Mouse (Mus musculus): ENCODE data around the gene Jade2. TPM values are rescaled to one million over a fixed set of nuclear protein-coding genes. Genes with fewer than 3 reads are reported as not detected.
A peak's percentile ranks its signal among the peaks of the same experiment; 100 is the strongest.

The Jade2 gene
- polyA plus RNA-seq, 1 experiment from 2014 or later = 1.7 TPM

DNA sequence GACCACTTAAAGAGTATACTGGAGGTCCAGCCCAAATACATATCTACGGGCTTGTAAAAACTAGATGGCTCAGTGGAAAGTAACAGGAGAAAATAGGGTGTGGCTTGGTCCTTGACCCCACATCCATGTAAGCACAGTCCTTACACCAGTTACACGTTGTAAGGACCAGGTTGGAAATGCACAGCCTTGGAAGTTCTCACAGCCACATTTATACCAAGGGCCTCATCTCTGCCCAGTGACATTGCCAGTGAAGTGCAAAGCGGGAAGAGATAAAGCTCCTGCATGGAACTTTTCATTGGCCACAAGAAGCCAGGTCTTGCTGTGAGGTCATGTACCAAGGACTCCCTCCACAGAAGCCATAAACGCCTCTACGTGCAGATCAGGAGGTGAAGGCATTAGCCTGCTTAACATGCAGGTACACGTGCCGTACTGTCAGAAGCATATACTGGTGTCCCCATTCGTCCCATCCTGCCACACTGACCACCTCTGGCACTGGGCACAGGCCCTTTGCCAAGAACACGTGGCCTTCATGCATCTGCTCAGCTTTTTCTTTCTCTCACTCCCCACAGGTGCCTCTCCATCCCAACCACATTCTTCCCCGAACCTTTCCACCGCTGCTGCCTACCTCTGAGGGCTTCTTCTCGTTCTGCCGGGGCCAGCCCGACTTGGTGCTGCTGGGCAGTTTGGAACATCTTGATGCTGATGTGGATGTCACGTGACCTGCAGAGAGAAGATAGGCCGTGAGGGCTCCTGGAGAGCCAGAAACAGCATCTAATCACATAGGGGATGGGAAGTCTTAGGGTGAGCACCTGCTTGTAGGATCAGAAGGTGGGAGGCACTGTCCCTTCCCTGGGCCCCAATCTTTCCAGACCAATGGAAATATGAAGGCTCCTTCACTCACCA lies 11.2 kb downstream of the Jade2 start:
- Histone ChIP-seq H3K36me3 (ENCODE audit: control insufficient read depth, insufficient read depth) (peaks cover 15% of the 10 kb centered on the region), H3K4me3 (ENCODE audit: low read depth, low read length) (no peak overlapping the region), H3K4me1 (replicated peaks; ENCODE audit: control insufficient read depth, insufficient read depth, low read length) (no peaks in the 10 kb centered on the region), H3K27me3 (replicated peaks; ENCODE audit: control insufficient read depth, insufficient read depth, low read length) (no peaks in the 10 kb centered on the region), H3K9ac (ENCODE audit: low read depth, low read length) (no peak overlapping the region), H3K4me2 (replicated peaks; ENCODE audit: low read depth) (no peak overlapping the region), H3K9me3 (ENCODE audit: control insufficient read depth) (no peaks in the 10 kb centered on the region), H3K27ac (ENCODE audit: low read depth, low read length) (no peak overlapping the region; the same call in 1 of the 2 replicates)
- no peak for TF ChIP-seq CTCF (IDR thresholded peaks at IDR 0.05; ENCODE audit: low read depth)
- 80% methylated on average over 16 of the region's 16 CpGs for WGBS
- peak; percentile 37; the same call in 1 of the 2 replicates for ATAC-seq

DNA sequence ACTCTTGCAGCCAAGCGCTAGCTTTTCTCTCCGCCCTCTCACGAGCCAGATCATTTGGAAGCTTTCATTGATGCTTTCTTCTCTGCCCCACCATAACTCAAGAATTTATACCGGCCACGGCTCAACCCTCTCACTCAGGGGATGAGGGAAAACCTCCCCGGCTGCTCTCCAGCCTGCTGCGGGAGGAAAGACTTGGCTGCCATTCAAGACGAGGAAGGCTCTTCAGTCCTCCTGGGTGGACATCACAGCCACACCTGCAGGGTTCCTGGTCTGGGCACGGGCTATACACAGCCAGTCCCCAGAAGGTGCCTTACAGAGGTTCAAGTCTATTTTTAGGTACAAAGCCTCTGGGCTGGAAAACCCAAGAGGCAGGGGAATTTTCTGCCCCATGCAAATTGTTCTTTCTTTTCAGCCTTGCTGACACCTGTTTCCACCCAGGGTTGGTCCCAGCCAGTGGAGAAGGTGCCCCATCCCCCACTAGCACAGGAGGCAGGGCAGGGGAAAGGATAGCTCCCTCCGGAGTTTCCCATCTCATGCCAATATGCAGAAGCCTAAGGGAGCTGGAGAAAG lies 12.8 kb downstream of the Jade2 start:
- TF ChIP-seq CTCF (IDR thresholded peaks at IDR 0.05; ENCODE audit: low read depth) = no peak
- H3K27ac ChIP-seq (ENCODE audit: low read depth, low read length) = no peak overlapping the region
- H3K9me3 ChIP-seq (ENCODE audit: control insufficient read depth) = no peaks in the 10 kb centered on the region
- no peaks in the 10 kb centered on the region for H3K27me3 ChIP-seq (replicated peaks; ENCODE audit: control insufficient read depth, insufficient read depth, low read length)
- H3K9ac ChIP-seq (ENCODE audit: low read depth, low read length) = no peak overlapping the region
- H3K4me2 ChIP-seq (replicated peaks; ENCODE audit: low read depth) = no peak overlapping the region
- H3K36me3 ChIP-seq (ENCODE audit: control insufficient read depth, insufficient read depth) = peaks cover 18% of the 10 kb centered on the region
- H3K4me3 ChIP-seq (ENCODE audit: low read depth, low read length) = no peak overlapping the region
- WGBS = 64% methylated on average over 10 of the region's 10 CpGs
- no peaks in the 10 kb centered on the region for H3K4me1 ChIP-seq (replicated peaks; ENCODE audit: control insufficient read depth, insufficient read depth, low read length)
- ATAC-seq = no peak

DNA sequence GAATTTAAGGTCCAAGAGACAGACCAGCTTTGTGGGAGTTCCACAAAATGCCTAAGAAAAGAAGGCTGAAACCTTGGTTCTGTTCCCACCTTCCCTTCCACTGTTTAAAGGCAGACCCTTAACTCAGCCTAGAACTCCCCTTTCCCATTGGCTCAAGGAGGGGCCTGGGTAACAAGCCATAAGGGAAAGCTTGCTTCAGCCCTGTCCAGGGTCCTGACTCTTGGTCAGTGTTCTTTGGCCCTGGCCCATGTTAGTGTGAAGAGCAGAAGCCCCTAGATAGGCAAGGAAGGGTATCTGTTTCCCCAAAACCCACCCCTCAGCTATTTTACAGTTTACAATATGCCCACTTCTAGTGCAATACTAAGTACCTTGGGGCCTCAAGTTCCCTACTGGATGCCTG lies 13.6 kb downstream of the Jade2 start:
- TF ChIP-seq CTCF (IDR thresholded peaks at IDR 0.05; ENCODE audit: low read depth) = no peak
- H3K4me1 ChIP-seq (replicated peaks; ENCODE audit: control insufficient read depth, insufficient read depth, low read length) = no peaks in the 10 kb centered on the region
- H3K9me3 ChIP-seq (ENCODE audit: control insufficient read depth) = no peaks in the 10 kb centered on the region
- ATAC-seq = no peak
- H3K36me3 ChIP-seq (ENCODE audit: control insufficient read depth, insufficient read depth) = peaks cover 18% of the 10 kb centered on the region
- no peak overlapping the region for H3K27ac ChIP-seq (ENCODE audit: low read depth, low read length)
- H3K4me2 ChIP-seq (replicated peaks; ENCODE audit: low read depth) = no peak overlapping the region
- H3K27me3 ChIP-seq (replicated peaks; ENCODE audit: control insufficient read depth, insufficient read depth, low read length) = no peaks in the 10 kb centered on the region
- no peak overlapping the region for H3K9ac ChIP-seq (ENCODE audit: low read depth, low read length)
- no peak overlapping the region for H3K4me3 ChIP-seq (ENCODE audit: low read depth, low read length)

DNA sequence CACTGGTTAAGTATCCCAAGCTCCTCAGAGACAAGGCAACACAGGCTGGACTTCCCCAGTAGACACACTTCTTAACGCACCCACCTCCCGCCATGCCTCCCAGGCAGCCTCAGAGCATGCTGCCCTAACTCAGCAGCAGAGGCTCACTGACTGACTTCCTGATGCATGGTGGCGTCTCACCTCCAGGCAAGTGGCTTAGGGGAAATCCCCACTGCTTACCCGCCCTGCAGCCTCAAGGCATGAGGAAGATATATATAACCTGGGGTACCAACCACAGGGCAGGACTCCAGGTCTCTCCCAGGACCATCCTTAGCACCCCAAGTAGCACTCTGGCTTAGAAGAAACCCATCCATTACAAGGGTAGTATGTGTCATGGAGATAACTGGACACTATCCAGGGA lies 14.3 kb downstream of the Jade2 start:
- H3K36me3 ChIP-seq (ENCODE audit: control insufficient read depth, insufficient read depth) = peaks cover 18% of the 10 kb centered on the region
- no peak overlapping the region for H3K27ac ChIP-seq (ENCODE audit: low read depth, low read length)
- WGBS = 89% methylated on average over 4 of the region's 4 CpGs
- no peak for ATAC-seq
- no peaks in the 10 kb centered on the region for H3K9me3 ChIP-seq (ENCODE audit: control insufficient read depth)
- H3K27me3 ChIP-seq (replicated peaks; ENCODE audit: control insufficient read depth, insufficient read depth, low read length) = no peaks in the 10 kb centered on the region
- H3K4me3 ChIP-seq (ENCODE audit: low read depth, low read length) = no peak overlapping the region
- H3K4me1 ChIP-seq (replicated peaks; ENCODE audit: control insufficient read depth, insufficient read depth, low read length) = no peaks in the 10 kb centered on the region
- TF ChIP-seq CTCF (IDR thresholded peaks at IDR 0.05; ENCODE audit: low read depth) = no peak
- H3K9ac ChIP-seq (ENCODE audit: low read depth, low read length) = no peak overlapping the region
- no peak overlapping the region for H3K4me2 ChIP-seq (replicated peaks; ENCODE audit: low read depth)

DNA sequence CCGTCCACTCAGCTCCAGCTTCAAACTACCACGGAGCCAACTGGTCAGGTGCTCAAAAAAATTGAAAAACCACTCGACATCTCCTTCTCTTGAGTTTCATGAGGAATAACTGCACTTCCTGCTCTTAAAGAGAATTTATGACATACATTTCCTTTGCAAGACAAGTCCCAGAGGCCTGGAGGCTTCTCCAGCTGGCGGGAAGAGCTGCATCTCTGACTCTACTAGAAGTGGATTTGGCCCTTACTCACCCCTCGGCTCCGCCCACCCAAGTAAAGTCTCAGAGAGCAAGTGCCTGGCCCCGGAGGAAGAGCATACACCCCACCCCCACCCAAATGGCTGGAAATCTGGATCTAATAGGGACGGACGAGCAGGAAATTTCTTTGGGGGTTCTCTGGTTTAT lies 16.3 kb downstream of the Jade2 start:
- no peak for TF ChIP-seq CTCF (IDR thresholded peaks at IDR 0.05; ENCODE audit: low read depth)
- Histone ChIP-seq H3K9ac (ENCODE audit: low read depth, low read length) (no peak overlapping the region), H3K4me2 (replicated peaks; ENCODE audit: low read depth) (no peak overlapping the region), H3K36me3 (ENCODE audit: control insufficient read depth, insufficient read depth) (peaks cover 10% of the 10 kb centered on the region), H3K9me3 (ENCODE audit: control insufficient read depth) (no peaks in the 10 kb centered on the region), H3K27ac (ENCODE audit: low read depth, low read length) (no peak overlapping the region), H3K4me3 (ENCODE audit: low read depth, low read length) (no peak overlapping the region), H3K4me1 (replicated peaks; ENCODE audit: control insufficient read depth, insufficient read depth, low read length) (no peaks in the 10 kb centered on the region), H3K27me3 (replicated peaks; ENCODE audit: control insufficient read depth, insufficient read depth, low read length) (no peaks in the 10 kb centered on the region)
- ATAC-seq = no peak
- WGBS = 49% methylated on average over 9 of the region's 9 CpGs

DNA sequence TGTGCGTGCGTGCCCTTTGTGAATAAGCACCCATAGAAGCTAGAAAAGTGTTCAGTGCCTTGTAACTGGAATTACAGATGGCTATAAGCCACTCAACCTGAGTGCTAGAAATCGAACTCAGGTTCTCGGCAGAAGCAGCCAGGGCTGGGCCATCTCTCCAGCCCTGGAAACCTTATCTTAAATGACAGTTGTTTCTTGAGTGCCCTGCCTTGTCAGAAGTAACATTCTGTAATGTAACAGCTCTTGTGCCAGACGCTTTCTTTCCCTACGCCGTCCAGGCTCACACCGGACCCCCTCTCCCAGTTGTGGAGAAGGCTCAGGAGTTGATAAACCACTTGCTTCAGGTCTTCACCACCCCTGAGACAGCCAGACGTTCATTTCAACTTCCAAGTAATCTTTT lies 16.8 kb downstream of the Jade2 start:
- no peak for TF ChIP-seq CTCF (IDR thresholded peaks at IDR 0.05; ENCODE audit: low read depth)
- no peak overlapping the region for H3K27ac ChIP-seq (ENCODE audit: low read depth, low read length)
- no peak overlapping the region for H3K4me3 ChIP-seq (ENCODE audit: low read depth, low read length)
- H3K36me3 ChIP-seq (ENCODE audit: control insufficient read depth, insufficient read depth) = peaks cover 8% of the 10 kb centered on the region
- WGBS = 71% methylated on average over 9 of the region's 9 CpGs
- no peak for ATAC-seq
- no peak overlapping the region for H3K4me2 ChIP-seq (replicated peaks; ENCODE audit: low read depth)
- H3K9ac ChIP-seq (ENCODE audit: low read depth, low read length) = no peak overlapping the region
- H3K4me1 ChIP-seq (replicated peaks; ENCODE audit: control insufficient read depth, insufficient read depth, low read length) = no peaks in the 10 kb centered on the region
- no peaks in the 10 kb centered on the region for H3K9me3 ChIP-seq (ENCODE audit: control insufficient read depth)
- no peaks in the 10 kb centered on the region for H3K27me3 ChIP-seq (replicated peaks; ENCODE audit: control insufficient read depth, insufficient read depth, low read length)

Data from intestine, postnatal 0 days (tissue).